Mouse (Mus musculus) hindbrain, embryonic 14.5 days (tissue): Measurements from ENCODE around the gene Frmd4a. TPM values are rescaled to one million over a fixed set of nuclear protein-coding genes. Genes with fewer than 3 reads are reported as not detected.
A peak's percentile ranks its signal among the peaks of the same experiment; 100 is the strongest.

Source experiments
- ATAC-seq: fragments of 200-750 bp; cut with Nextera tagmentation; 2 replicates; pipeline ENCODE4 v1.8.0; 2017; ENCODE audit warnings: moderate number of reproducible peaks, mild to moderate bottlenecking, moderate TSS enrichment, moderate library complexity; ENCODE audit not compliant: low FRiP score
- DNase-seq: peaks from one replicate; pipeline ENCODE4 v3.0.0-alpha.2; 2015; ENCODE audit warnings: low spot score
- H3K27ac ChIP-seq: fragments of 300-500 bp; sonication (generic); 2 replicates; pipeline ENCODE4 v1.5.1; 2014; ENCODE audit warnings: mild to moderate bottlenecking, moderate library complexity
- H3K27me3 ChIP-seq: fragments of 300-500 bp; sonication (generic); 2 replicates; pipeline ENCODE4 v1.6.1; 2014; ENCODE audit warnings: mild to moderate bottlenecking, low read length, mixed read lengths; ENCODE audit not compliant: control insufficient read depth, insufficient read depth
- H3K36me3 ChIP-seq: fragments of 300-500 bp; sonication (generic); replicated peaks from 2 replicates; pipeline ENCODE4 v1.6.1; 2014; ENCODE audit not compliant: control insufficient read depth, insufficient read depth
- H3K4me1 ChIP-seq: fragments of 300-500 bp; sonication (generic); replicated peaks from 2 replicates; pipeline ENCODE4 v1.6.1; 2014; ENCODE audit warnings: antibody characterized with exemption, low read length, mixed read lengths; ENCODE audit not compliant: control insufficient read depth, insufficient read depth
- H3K4me2 ChIP-seq: fragments of 300-500 bp; sonication (generic); replicated peaks from 2 replicates; pipeline ENCODE4 v1.6.1; 2014; ENCODE audit warnings: mild to moderate bottlenecking, moderate library complexity
- H3K4me3 ChIP-seq: fragments of 300-500 bp; sonication (generic); replicated peaks from 2 replicates; pipeline ENCODE4 v1.5.1; 2014; ENCODE audit warnings: mild to moderate bottlenecking, low read length
- H3K9ac ChIP-seq: fragments of 300-500 bp; sonication (generic); 2 replicates; pipeline ENCODE4 v1.6.1; 2014
- H3K9me3 ChIP-seq: fragments of 300-500 bp; sonication (generic); 2 replicates; pipeline ENCODE4 v1.6.1; 2016; ENCODE audit warnings: low read length; ENCODE audit not compliant: control insufficient read depth
- WGBS: fragments of 180-500 bp; shearing (Covaris S2); extraction: QIAGEN DNeasy Blood & Tissue Kit; methylation state at CpG from one replicate; pipeline ENCODE4 v1.1.7; 2014; 5-methylcytosine and 5-hydroxymethylcytosine counted together
- polyA plus RNA-seq: library from polyadenylated mRNA; unstranded; fragments of >200 nt; fragmentation: Nextera tagmentation; extraction: Ambion mirVana; gene quantifications from 2 replicates; pipeline ENCODE4 v1.2.1, GENCODE M21; 2014

Gene Frmd4a
- polyA plus RNA-seq, 1 experiment from 2014 or later = 56.9 TPM

DNA sequence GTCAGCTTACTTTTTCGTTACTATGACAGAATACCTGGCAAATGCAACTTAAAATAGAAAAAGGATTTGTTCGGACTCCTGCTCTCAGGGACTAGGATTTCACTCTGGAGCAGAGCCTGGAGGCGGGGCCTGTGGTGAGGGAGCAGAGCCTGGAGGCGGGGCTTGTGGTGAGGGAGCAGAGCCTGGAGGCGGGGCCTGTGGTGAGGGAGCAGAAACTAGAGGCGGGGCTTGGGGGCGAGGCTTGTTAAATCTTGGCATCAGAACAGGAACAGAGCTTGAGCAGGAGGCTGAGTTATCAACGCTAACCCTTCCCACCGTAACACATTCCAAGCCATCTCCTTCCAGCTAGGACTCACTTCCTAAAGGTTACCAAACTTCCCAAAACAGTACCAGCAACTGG lies 575.9 kb downstream of the Frmd4a start:
- ATAC-seq = peak; percentile 34; the same call in 1 of the 2 replicates
- Histone ChIP-seq H3K4me1 (no peaks in the 10 kb centered on the region), H3K9me3 (no peaks in the 10 kb centered on the region), H3K36me3 (peaks cover 87% of the 10 kb centered on the region), H3K4me2 (no peak overlapping the region), H3K9ac (no peak overlapping the region), H3K4me3 (no peak overlapping the region), H3K27ac (no peak overlapping the region), H3K27me3 (no peaks in the 10 kb centered on the region)
- WGBS = 39% methylated on average over 9 of the region's 9 CpGs
- no peak for DNase-seq

DNA sequence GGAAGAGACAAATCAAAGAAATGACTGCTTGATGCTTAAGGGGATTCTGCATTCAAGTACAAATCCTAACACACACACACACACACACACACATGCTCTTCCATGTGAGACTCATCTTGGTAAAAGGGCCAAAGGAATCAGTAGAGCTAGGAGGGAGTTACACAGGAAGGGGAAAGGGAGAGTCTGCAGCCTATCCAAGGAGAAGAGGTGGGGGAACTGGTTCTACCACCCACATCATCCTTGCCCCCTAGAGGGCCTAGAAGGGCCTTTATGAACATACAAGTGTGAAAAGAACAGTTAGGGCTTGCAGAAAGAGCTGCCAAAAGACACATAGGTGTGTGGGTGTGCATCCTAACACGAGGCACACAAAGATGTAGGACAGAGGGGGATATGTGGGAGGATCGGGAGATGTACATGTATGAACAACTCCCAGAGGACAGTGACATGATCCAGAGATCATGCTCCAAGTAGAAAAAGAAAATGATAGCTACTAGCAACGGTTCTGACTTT lies 576.4 kb downstream of the Frmd4a start:
- 96% methylated on average over 3 of the region's 3 CpGs for WGBS
- no peak overlapping the region for H3K4me2 ChIP-seq
- no peak overlapping the region for H3K27ac ChIP-seq
- no peak overlapping the region for H3K4me3 ChIP-seq
- H3K9ac ChIP-seq = no peak overlapping the region
- no peak for ATAC-seq
- H3K4me1 ChIP-seq = no peaks in the 10 kb centered on the region
- no peaks in the 10 kb centered on the region for H3K9me3 ChIP-seq
- no peak for DNase-seq
- no peaks in the 10 kb centered on the region for H3K27me3 ChIP-seq
- H3K36me3 ChIP-seq = peaks cover 87% of the 10 kb centered on the region

DNA sequence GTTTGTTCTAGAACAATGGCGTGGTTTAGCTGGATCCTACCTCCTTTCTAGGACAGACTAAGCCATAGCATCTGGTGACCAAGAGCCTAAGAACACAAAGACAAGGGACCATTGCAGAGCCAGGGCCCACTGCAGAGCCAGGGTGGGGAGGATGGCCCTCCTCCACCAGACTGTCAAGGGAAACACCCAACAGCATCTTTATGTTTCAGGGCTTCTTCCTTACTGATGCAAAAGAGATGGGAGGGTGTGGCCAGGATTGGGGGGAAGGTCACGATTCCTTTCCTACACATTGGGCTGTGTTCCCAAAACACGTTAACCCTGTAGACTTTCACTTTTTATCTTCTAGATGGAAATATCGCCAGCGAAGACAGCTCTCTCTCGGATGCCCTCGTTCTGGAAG lies 579.5 kb downstream of the Frmd4a start:
- WGBS = 93% methylated on average over 7 of the region's 7 CpGs
- Histone ChIP-seq H3K27ac (0 out of 2 replicates have a peak overlapping the region, but pooled peaks have one; percentile 20), H3K9me3 (no peaks in the 10 kb centered on the region), H3K27me3 (no peaks in the 10 kb centered on the region), H3K4me3 (no peak overlapping the region), H3K36me3 (peaks cover 73% of the 10 kb centered on the region), H3K4me2 (no peak overlapping the region), H3K4me1 (no peaks in the 10 kb centered on the region), H3K9ac (no peak overlapping the region)
- DNase-seq (no peak), ATAC-seq (no peak)

DNA sequence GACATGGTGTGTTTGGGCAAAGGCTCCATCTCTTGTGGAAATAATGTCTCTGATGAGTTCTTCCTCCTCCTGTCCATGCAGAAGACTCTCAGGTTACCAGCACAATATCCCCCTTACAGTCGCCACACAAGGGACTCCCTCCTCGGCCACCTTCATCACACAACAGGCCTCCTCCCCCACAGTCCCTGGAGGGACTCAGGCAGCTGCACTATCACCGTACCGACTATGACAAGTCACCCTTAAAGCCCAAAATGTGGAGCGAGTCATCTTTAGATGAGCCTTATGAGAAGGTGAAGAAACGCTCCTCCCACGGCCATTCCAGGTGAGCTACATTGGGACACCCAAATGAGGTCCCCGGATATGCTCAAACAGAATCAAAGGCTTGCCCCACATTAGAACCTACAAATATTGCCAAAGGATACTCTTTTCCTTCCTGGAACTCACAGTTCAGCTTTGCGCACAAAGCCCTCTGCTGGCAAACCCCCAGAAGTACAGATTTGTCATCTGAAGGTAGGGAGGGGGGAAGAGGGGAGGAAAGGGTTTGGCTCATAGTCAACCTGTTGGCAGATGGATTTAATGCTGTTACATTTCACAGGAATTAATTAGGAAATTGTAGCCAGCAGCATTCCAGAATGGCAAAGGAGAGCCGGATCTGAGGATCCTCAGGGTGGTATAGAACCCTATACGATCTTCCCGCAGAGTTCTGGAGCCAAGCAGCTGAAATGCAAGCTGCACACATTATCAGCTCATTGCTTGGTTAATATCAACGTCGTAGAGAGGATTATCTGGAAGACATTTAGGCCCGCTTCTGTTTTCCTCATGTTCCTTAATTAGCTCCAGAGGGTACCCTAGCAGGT lies 583.7 kb downstream of the Frmd4a start:
- ATAC-seq (no peak), DNase-seq (peak; percentile 82)
- H3K4me2 ChIP-seq = no peak overlapping the region
- H3K36me3 ChIP-seq = peaks cover 78% of the 10 kb centered on the region
- H3K4me1 ChIP-seq = no peaks in the 10 kb centered on the region
- WGBS = 59% methylated on average over 15 of the region's 15 CpGs
- no peaks in the 10 kb centered on the region for H3K9me3 ChIP-seq
- no peak overlapping the region for H3K4me3 ChIP-seq
- H3K9ac ChIP-seq = no peak overlapping the region
- no peaks in the 10 kb centered on the region for H3K27me3 ChIP-seq
- H3K27ac ChIP-seq = peak overlapping the region; percentile 38; the same call in 1 of the 2 replicates

DNA sequence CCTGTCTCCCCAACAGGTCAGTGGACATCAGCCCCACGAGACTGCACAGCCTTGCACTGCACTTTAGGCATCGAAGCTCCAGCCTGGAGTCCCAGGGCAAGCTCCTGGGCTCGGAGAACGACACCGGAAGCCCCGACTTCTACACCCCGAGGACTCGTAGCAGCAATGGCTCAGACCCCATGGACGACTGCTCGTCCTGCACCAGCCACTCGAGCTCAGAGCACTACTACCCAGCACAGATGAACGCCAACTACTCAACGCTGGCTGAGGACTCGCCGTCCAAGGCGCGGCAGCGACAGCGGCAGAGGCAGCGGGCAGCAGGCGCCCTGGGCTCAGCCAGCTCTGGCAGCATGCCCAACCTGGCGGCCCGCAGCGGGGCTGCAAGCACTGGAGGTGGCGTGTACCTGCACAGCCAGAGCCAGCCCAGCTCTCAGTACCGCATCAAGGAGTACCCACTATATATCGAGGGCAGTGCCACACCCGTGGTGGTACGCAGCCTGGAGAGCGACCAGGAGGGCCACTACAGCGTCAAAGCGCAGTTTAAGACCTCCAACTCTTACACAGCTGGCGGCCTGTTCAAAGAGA lies 585.9 kb downstream of the Frmd4a start:
- ATAC-seq (no peak), DNase-seq (no peak)
- no peaks in the 10 kb centered on the region for H3K27me3 ChIP-seq
- no peaks in the 10 kb centered on the region for H3K9me3 ChIP-seq
- peaks cover 83% of the 10 kb centered on the region for H3K36me3 ChIP-seq
- H3K9ac ChIP-seq = no peak overlapping the region
- 88% methylated on average over 33 of the region's 33 CpGs for WGBS
- no peaks in the 10 kb centered on the region for H3K4me1 ChIP-seq
- no peak overlapping the region for H3K27ac ChIP-seq
- H3K4me3 ChIP-seq = no peak overlapping the region
- H3K4me2 ChIP-seq = no peak overlapping the region

DNA sequence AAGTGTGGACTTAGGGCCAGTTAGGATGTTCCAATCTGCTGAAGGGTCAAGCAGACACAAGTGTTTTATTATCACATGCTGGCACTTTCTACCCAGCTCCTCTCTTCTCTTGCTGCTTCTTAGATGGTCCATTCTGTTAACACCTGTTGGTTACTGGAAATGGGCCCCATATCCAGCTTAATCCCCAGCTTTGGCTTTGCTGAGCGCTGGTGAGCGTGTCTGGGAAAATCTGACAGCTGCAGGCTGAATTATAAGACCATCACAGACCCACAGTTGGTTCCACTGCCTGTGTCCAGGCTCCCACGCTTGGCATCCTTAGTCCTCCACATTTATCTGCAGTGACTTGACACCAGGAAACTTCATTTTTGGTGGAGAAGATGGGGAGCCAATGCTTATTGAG lies 589.0 kb downstream of the Frmd4a start:
- H3K27ac ChIP-seq = no peak overlapping the region
- no peaks in the 10 kb centered on the region for H3K9me3 ChIP-seq
- peaks cover 98% of the 10 kb centered on the region for H3K36me3 ChIP-seq
- no peak overlapping the region for H3K4me3 ChIP-seq
- H3K4me1 ChIP-seq = no peaks in the 10 kb centered on the region
- DNase-seq (no peak), ATAC-seq (no peak)
- no peaks in the 10 kb centered on the region for H3K27me3 ChIP-seq
- no peak overlapping the region for H3K9ac ChIP-seq
- WGBS = 92% methylated on average over 3 of the region's 3 CpGs
- no peak overlapping the region for H3K4me2 ChIP-seq

DNA sequence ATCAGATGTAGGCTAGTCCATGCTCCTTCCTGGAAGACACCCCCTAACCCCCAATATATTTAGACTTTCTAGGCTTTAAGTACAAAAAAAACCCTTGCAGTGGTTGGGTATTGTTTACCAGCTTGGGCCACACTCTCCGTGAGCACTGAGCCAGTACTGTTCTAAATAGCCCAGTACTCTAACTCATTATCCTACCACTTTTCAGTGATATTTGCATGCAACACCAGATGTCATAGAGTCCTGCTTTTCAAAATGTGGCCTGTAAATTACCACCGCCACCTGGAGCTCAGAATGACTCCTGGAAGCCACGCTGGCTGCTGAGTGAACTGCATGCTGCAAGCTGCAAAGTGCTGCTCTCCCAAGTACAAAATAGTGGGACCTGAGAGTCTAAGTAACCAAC lies 590.7 kb downstream of the Frmd4a start:
- H3K4me2 ChIP-seq = no peak overlapping the region
- H3K9me3 ChIP-seq = no peaks in the 10 kb centered on the region
- no peaks in the 10 kb centered on the region for H3K27me3 ChIP-seq
- H3K4me3 ChIP-seq = no peak overlapping the region
- H3K9ac ChIP-seq = no peak overlapping the region
- DNase-seq (no peak), ATAC-seq (no peak)
- WGBS = 82% methylated on average over 3 of the region's 3 CpGs
- peak overlapping the region; percentile 29; the same call in 1 of the 2 replicates for H3K27ac ChIP-seq
- peaks cover 98% of the 10 kb centered on the region for H3K36me3 ChIP-seq
- no peaks in the 10 kb centered on the region for H3K4me1 ChIP-seq

DNA sequence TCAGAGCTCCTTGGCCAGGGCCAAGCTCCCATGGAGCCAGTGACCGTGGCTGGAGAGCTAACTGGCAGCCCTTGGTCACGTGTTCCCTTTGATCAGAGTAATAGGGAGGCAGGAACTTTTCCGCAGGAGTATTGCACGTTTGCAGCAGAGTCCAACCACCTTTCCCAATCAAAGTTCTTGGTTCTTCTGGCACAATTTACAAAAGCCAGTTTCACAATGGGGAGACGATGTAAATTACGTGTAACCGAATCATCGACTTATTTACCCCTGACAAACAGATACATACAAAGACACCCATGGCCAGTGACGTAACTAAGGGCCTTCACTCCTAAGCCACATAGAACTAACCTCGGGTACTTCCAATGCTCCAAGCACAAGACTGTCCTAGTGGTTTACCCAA lies 591.9 kb downstream of the Frmd4a start:
- 88% methylated on average over 10 of the region's 10 CpGs for WGBS
- no peak overlapping the region for H3K27ac ChIP-seq
- no peaks in the 10 kb centered on the region for H3K4me1 ChIP-seq
- no peak for DNase-seq
- H3K4me2 ChIP-seq = no peak overlapping the region
- peaks cover 97% of the 10 kb centered on the region for H3K36me3 ChIP-seq
- no peak for ATAC-seq
- H3K9me3 ChIP-seq = no peaks in the 10 kb centered on the region
- H3K9ac ChIP-seq = no peak overlapping the region
- H3K4me3 ChIP-seq = no peak overlapping the region
- H3K27me3 ChIP-seq = no peaks in the 10 kb centered on the region

DNA sequence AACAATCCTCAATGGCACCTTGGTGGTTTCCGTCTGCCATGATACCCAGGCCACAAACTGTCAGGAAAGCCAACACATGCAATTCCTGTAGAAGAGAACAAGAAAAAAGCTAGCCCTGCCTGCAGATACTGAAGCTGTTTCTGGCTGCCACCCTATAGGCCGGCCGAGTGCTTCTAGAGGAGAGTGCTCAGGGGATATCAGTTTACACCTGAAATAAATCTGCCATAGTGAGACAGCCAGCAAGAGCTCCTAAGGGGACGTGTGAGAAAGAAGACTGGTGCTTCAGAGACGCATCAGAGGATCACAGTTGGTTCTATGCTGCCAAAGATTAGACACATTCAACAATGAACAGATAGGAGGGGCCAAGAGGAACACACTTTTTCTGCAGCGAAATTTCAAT lies 593.8 kb downstream of the Frmd4a start:
- DNase-seq (no peak), ATAC-seq (no peak)
- H3K4me1 ChIP-seq = no peaks in the 10 kb centered on the region
- H3K27ac ChIP-seq = no peak overlapping the region
- no peak overlapping the region for H3K4me3 ChIP-seq
- peaks cover 91% of the 10 kb centered on the region for H3K36me3 ChIP-seq
- H3K27me3 ChIP-seq = no peaks in the 10 kb centered on the region
- no peak overlapping the region for H3K9ac ChIP-seq
- no peaks in the 10 kb centered on the region for H3K9me3 ChIP-seq
- H3K4me2 ChIP-seq = no peak overlapping the region
- 80% methylated on average over 6 of the region's 6 CpGs for WGBS
